Mouse (Mus musculus) urinary bladder, postnatal 10 days (tissue): Measurements from ENCODE around the gene Ptprcap.

Experiments used
- DNase-seq: peaks from one replicate; pipeline ENCODE4 v3.0.0; 2022; ENCODE audit warnings: low spot score

The Ptprcap gene

DNA sequence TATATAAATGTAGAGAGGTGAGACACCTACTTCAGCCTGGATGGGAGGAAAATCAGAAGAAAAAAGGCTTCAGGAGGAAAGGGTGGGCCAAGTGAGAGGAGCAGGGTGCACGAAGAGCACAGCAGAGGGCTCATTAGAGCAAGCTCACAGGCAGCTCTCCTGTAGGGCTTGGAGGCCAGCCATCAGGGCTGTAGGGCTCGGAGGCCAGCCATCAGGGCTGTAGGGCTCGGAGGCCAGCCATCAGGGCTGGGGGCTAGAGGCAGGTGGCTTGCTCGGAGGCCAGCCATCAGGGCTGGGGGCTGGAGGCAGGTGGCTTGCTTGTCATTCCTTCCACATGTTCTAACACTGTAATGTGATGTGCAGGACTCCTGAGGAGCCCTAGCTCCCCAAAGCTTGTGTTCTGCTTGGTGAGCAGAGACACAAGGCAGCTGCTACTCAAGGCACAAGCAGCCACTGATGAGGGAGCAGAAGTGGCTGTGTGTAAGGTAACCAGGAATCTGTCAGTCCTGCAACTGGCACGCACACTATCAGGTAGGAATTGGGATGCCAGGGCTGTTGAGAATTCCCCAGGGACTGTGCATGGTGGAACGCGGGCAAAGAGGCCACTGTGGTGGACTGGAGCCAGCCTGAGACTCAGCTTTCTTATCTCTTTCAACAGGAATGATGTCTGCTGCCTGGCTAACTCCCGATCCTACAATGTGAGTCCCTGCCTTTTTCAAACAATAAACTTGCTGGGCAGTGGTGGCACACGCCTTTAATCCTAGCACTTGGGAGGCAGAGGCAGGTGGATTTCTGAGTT is 13.5 kb downstream of the Ptprcap start:
- no peak for DNase-seq

DNA sequence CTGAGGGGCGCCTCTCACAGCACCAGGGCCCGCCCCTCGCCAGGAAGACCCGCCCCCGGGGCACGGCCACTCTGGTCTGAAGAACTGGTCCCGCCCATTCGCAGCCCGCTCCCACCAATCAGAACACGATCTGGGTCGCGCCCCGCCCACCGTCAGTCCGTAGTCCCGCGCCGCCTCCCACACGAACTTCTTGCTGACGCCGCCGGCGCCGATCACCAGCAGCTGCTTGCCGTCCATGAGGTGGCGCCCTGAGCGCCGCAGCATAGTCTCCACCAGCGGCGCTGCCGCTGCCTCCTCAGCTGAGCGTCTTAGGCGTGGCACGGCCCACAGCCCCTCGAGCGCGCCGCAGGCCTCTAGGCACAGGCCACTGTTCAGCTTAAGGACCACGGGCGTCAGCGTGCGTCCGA is 16.0 kb downstream of the Ptprcap start:
- peak; percentile 98 for DNase-seq

DNA sequence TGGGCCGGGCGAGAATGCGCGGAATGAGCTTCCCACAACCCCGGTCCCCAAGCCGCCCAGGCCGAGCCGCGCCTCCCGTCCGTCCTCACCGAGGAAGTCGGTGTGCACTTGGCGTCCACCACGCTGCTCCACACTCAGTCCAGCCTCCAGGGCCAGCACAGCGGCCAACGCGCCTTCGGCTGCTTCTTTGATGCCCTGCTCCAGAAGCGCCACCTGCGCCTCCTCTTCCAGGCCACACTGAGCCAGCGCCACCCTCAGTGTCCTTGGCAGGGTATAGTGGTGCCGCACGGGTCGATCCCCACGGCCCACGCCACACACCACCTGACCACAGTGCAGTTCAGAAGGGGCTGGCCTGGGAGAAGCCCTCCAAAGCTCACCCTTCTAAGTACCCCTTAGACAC is 16.4 kb downstream of the Ptprcap start:
- no peak for DNase-seq

DNA sequence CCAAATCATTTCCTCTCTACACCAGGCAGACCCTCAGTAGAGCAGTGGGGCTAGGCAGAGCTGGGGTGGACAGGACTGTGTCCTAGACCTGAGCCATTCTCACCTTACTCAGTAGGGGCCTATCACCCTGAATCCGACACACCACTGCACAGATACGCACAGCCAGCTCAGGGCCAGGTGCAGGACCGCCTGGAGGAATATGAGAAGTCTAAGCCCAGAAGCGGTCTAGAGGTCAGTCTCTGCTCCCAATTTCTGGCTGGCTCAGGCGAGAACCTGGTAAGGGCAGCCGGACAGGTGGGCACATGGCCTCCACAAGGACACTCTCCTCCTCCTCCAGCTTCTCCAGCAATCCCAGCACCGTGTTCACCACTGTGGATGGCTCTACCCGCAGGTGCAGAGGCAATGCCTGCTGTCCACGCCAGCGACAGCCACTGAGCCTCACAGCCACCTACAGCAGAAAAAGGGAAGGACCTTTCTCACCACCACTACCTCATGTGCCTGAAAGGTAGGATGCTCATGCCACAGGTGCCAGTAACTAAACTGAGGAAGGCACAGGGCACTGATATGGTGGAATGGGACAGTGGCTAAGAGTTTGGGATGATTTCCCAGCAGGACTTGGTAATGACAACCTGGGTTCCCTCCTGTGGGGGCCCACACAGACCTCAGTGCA is 17.5 kb downstream of the Ptprcap start:
- DNase-seq, result no peak

DNA sequence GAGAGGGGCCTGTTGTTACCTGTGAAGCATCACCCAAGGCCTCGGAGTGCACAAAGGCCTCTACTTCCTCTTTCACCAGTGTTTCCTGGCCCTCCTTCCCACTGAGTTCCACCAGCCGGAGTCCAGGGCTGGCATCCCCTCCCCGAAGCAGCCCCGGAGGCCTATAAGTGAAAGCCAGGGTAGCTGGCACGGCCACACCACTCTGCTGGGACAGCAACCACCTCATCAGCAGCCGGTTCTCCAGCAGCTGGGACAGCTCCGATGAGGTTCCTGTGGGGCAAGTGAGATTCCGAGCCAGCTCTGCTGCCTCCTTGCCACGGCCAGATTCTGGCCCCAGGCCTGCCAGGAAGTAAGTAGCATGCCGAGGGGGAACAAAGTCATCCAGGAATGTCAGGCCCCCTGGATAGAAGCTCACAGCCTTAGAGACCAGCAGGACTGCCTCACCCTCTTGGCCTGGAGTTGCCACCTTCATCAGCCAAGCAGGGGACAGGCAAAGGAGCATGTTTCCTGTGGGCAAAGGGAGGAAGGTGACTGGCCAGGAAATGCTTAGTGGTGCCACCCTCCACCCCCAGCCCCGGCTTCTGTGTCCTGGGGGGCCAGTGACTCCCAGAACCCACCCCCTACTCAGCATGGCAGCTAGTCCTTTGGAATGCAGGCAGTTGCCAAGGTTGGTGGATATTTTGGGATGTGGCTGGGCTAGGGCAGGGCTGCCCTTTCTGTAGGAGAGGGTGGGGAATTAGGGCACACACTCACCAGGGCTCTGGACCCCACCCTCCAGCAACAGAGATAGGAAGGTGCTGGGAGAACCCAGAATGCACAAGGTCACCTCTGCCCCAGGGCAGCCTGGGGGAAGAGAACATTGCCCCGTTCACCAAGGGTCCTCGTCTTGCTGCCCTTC is 18.2 kb downstream of the Ptprcap start:
- DNase-seq, result no peak

DNA sequence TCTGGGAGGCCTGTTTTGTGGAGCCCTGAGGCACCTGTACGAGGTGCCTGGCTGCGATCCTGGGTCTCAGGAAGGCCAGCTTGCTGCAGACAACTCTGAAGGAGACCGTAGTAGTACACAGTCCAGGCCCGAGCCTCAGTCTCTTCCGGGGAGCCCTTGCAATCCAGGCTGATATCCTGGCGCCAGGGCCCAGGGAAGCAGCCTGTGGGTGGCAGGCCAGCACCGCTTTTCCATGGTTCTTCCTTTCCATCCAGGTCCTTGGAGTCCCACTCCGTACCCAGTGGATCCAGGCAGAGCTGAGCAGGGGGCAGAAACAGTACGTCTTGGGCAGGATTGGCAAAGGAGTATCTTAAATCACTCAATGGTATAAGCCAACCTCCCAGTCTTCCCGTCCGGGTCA is 19.5 kb downstream of the Ptprcap start:
- DNase-seq, result no peak

DNA sequence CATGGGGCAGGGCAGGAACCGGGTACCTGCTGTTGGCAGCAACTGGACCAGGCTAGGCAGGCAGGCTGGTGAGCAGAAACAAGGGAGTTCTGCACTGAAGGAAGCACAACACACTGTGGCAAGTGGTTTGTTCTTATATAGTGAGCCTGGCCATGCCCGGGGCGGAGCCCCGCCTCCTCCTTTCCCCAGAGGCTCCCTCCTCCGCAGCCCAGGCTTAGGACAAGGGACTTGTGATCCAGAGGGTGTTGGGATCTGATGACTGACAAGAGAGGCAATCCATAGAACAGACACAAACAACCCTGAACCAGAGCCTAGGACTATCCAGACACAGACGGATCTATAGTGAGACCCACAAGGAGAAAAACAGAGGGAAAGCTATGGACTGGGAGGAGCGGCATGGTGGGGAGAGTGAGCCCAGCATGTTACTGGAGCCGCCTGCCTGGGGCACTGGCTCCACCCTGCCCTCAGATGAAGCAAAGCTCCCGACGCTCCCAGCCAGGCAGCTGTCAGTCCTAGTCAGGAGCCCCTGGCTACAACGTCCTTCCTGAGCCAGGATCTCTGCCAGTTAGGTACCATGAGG is 22.1 kb downstream of the Ptprcap start, which contains the start of gene Carns1:
Carns1 (minus strand) TSS at position 112 of the 580 bp plus-strand sequence.
- no peak for DNase-seq

DNA sequence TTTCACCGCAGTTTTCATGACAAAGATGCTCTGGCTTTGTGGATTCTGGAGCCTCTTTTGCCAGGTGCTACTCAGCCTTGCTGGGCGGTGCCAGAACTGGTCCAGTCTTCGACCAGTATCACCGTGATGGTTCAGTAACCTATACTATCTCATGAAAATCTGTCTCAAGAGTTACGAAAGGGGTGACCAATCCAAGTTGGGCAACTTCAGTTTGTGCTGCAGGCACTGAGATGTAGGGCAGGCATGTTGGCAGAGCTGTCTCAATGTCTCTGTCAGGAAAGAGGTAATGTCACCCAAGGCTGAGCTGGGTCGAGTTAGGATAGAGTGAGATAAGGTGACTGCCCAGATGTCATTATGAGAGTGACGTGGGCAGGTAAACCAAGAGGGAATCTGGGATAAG is 27.0 kb downstream of the Ptprcap start:
- DNase-seq, result no peak

DNA sequence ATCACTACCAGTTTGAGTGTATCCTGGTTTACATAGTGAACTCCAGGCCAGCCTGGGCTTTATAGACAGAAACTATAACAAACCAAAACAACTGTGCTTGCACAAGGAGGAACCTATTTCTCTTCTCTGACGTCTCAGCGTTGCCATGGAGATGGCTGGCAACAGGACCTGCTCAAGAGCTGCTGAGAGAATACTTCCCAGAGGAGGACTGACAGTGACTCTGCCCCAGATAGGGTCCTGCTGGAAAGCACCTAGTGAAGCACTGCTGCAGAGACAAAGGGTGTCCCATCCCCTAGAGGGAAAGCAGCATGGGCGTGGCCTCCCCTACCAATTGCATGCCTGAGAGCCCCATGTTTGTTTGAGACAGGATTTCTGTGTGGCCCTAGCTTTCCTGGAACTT is 28.5 kb downstream of the Ptprcap start:
- no peak for DNase-seq

DNA sequence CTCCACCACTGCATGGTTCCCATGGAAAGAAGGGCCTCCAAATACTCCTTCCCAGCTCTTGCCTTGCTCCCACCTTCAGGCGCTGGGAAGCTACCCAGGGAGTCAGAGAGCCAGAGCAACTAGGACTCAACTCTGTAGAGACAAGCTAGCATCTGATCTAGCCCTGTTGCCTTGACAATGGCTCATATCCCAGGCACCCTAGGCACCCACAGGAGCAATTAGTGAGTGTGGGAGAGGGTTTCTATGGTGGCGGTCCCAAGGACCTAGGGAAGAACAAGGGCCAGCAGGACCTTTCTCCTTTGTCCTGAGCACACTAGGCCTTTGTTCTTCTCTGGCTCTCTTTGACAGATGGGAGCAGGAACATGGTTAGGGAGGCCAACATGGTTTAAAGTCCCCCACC is 30.3 kb downstream of the Ptprcap start:
- DNase-seq, result no peak

DNA sequence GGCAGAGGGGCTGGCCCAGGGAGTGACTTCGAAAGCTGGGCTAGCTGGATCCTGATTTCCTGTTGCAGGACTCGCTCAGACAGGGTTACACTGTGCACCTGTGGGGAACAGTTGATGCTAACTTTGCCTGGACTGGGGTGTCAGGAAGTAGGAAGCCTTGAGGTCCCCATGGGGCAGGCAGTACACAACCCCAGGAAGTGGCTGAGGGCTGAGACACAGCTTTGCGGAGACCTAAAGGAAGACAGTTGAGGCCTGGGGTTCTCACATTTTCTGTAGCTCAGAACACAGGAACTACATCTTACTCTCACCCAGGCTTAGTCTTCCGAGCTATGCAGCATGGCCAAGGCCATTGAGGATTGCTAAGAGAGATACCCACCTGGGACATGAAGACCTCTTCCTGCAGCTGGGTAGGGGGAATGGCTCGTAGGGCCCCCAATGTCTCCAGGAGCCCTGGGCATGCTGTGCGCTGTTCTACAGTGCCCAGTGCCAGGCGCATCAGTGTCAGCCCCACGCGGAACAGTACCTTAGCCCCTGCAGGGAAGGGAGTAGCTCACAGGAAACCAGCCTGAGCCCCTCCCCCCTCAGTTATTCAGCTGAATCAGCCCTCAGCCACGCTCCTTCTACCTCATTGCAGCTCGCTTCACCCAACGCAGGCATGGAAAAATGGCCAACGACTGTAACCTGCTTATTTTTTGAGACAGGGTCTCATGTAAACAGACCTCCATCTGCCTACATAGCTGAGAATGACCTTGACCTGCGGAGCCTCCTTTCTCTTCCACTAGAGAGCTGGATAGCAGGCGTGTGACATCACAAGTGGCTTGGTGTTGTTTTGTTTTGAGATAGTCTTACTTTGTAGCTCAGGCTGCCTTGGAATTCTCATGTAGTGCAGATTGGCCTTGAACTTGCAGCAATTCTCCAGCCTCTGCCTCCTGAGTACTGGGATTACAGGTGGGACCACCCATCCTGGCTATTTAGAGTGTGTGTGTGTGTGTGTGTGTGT is 31.9 kb downstream of the Ptprcap start:
- DNase-seq, result no peak

DNA sequence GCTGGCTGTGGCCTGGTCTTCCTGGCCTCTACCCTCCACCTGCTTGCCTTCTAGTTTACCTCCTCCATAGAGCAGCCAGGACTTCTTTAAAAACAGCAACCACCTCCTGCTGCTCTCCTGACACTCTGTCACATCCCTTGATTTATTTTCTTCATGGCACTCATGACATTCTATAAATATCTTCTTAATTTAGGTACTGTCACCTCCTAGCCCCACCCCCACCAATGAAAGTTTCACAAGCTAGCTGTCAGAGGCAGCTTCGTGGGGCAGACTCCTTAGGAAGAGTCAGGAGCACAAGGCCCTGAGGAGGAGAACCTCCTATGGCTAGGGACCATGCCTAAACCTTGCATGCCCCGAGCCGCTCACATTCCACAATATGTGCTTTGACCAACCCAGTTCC is 33.9 kb downstream of the Ptprcap start:
- DNase-seq, result no peak

DNA sequence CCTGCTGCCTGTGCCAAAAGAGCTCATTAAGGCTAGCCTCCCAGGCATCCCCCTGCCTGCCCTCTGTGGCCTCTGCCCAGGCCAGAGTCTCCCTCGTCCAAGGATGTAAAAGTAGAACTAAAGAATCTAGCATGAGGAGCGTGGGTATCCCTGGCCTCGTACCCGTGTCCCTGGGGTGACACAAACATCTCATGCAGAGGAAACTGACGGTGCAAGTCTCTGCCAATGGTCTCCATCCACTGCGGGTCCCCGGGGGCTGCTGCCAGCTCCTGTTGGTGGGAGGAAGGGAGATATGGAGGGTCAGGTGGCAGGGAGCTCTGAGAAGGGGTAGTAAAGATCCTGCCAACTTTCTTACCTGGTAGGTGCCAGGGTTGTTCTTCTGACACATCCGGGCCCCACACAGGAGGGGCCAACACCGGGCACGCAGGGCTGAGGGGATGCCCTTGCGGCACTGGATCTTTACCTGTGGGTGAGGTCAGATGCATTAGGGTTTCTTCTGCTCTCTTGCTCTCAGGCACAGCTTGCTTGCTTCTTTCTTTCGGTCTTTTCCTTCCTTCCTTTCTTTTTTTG is 35.7 kb downstream of the Ptprcap start:
- DNase-seq, result no peak

DNA sequence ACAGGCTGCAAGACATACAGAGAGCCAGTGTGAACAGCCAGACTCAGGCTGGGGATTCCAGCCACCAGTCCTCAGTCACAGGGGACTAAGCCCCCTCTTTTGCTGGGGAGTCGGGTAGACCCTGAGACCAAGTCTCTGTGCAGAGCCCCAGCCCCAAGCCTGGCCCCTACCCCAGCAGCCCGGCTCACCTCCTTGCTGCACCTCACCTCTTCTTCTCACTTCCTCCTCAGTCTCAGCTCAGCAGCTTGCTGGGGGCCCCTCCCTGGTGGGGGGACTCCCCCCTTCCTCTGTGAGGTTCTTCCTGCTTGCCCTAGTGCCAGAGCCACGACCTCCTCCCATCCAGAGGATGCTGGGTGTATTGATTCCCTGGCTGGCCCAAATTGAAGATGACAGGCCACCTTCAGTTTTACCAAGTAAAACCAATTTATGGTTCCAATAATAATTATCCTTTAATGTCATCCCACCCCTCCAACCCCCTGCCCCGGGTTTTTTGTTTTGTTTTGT is 37.5 kb downstream of the Ptprcap start, which contains the start of gene Tbc1d10c:
Tbc1d10c (minus strand) TSS at position 454 of the 504 bp plus-strand sequence.
- no peak for DNase-seq

DNA sequence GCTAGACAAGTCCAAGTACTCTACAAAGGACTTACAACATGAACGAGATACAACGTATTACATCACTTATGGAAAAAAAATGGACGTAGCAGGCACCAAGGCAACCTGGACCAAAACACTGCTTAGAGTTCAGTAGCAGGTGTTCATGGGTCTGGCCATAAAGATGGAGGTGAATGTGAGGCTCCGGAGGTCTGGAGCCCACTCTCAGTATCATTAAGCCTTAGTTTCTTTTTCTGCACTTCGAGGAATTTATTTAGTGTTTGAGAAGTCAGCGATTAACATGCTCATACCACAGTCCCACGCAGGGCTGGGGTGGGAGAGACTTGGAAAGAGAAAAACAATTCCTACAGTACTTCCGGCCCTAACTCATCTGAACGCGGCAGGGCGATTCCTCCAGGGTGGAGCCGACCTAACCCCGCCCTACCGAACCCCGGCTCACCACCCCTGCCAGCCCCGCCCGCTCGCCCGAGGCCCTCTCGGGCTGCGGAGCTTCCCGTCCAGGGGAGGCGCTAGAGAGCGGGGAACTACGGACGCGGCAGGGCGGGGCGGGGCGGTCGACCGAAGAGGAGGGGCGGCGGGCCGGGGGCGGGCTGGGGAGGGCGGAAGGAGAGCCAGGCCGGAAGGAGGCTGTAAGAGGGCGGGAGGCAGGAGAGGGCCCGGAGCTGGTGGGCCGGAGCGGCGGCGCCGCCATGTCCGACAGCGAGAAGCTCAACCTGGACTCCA is 38.3 kb downstream of the Ptprcap start, which contains the start of gene Ppp1ca:
Ppp1ca (plus strand) TSS at position 538 of the 723 bp plus-strand sequence.
- DNase-seq, result peak; percentile 89

DNA sequence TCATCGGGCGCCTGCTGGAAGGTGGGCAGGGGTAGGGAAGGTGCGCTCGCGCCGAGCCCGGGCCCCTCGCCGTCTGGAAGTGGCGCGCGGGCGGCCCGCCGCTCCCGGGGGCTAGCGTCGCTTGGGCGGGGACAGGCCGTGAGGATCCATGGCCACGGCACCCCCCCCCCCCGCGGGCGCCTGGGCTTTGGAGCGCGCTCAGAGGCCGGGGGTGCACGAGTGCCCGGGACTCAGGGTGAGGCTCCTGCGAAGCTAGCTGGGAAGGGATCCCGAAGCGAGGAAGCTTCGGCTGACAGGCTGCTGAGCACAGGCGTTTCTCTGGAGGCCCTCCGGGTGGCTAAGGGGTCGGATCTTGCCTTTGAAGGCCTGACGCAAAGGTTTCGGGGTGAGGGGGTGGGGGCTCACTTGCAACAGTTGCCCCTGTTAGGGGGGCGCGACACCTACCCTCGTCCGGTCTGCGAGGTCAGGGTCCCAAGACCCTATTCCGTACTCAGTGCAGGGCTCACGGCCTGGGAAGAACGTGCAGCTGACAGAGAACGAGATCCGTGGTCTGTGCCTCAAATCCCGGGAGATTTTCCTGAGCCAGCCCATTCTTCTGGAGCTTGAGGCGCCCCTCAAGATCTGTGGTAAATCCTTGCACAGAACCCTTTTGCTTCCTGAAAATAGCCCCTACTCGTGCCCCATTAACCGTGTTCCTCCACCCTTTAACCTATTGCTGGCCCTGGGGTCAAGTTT is 39.0 kb downstream of the Ptprcap start:
- no peak for DNase-seq

DNA sequence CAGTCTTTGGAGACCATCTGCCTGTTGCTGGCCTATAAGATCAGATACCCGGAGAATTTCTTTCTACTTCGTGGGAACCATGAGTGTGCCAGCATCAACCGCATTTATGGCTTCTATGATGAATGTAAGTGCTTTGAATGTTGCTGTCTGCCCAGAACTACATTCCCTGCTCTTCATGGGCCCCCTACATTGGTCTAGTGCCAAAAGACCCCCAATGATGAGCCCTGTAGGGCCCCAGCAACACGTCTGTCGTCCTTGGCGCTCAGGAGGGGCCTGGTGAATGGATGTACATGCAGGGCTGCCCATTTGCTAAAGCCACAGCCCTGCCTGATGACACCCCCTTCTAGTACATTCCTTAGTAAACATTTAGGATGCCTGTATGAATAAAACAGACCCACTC is 39.7 kb downstream of the Ptprcap start:
- no peak for DNase-seq

DNA sequence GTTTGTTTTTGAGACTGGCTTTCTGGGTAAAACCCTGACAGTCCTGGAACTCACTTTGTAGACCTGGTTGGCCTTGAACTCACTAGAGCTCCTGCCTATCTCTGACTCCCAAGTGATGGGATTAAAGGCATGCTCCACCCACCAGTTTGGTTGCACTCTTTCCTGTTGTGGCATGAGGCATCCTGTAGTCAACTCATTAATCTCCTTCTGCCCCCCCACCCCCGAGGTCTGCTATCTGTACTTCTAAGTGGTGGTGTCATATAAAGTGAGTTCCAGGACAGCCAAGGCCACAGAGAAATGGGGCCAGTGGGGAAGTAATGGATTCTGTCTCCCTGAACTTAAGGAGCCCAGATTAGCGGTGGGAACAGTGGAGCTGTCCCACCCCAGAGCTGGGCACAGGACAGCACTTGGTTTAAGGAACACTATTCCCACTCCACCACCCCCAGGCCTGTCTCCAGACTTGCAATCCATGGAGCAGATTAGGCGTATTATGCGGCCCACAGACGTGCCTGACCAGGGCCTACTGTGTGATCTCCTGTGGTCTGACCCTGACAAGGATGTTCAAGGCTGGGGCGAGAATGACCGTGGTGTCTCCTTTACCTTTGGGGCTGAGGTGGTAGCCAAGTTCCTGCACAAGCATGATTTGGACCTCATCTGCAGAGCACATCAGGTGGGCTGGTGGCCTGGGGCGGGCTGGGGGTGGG is 40.8 kb downstream of the Ptprcap start:
- DNase-seq, result no peak
